Mouse (Mus musculus): Measurements from ENCODE around the gene Dnaja3. TPM values are rescaled to one million over a fixed set of nuclear protein-coding genes. Genes with fewer than 3 reads are reported as not detected.

The Dnaja3 gene
- polyA plus RNA-seq, 1 experiment from 2014 or later: 71.9 TPM

GRCm38 (mm10) chr16:4646831-4647230, 7.0 kb downstream of the Dnaja3 start:
- H3K4me3 ChIP-seq (ENCODE audit: low read length): no peak overlapping the region
- H3K27me3 ChIP-seq (replicated peaks; ENCODE audit: control insufficient read depth, insufficient read depth, low read length): no peaks in the 10 kb centered on the region
- no peak overlapping the region for H3K9ac ChIP-seq (ENCODE audit: low read depth, low read length)
- peak overlapping the region; percentile 42; the same call in 1 of the 2 replicates for H3K27ac ChIP-seq (ENCODE audit: low read depth, low read length)
- 78% methylated on average over 4 of the region's 4 CpGs for WGBS
- H3K36me3 ChIP-seq (ENCODE audit: control insufficient read depth, insufficient read depth, low read length): no peaks in the 10 kb centered on the region
- peaks cover 21% of the 10 kb centered on the region for H3K4me1 ChIP-seq (ENCODE audit: control insufficient read depth, insufficient read depth, low read depth, low read length)
- H3K9me3 ChIP-seq (ENCODE audit: control insufficient read depth, low read length): no peaks in the 10 kb centered on the region
- ATAC-seq: no peak
- H3K4me2 ChIP-seq (ENCODE audit: low read length): no peak overlapping the region

GRCm38 (mm10) chr16:4647651-4648141, 7.9 kb downstream of the Dnaja3 start:
- peaks cover 14% of the 10 kb centered on the region for H3K4me1 ChIP-seq (ENCODE audit: control insufficient read depth, insufficient read depth, low read depth, low read length)
- peak overlapping the region; percentile 42; the same call in 1 of the 2 replicates for H3K27ac ChIP-seq (ENCODE audit: low read depth, low read length)
- H3K9me3 ChIP-seq (ENCODE audit: control insufficient read depth, low read length): no peaks in the 10 kb centered on the region
- H3K4me2 ChIP-seq (ENCODE audit: low read length): no peak overlapping the region
- no peaks in the 10 kb centered on the region for H3K27me3 ChIP-seq (replicated peaks; ENCODE audit: control insufficient read depth, insufficient read depth, low read length)
- WGBS: 53% methylated on average over 13 of the region's 13 CpGs
- H3K9ac ChIP-seq (ENCODE audit: low read depth, low read length): no peak overlapping the region
- H3K4me3 ChIP-seq (ENCODE audit: low read length): no peak overlapping the region
- no peaks in the 10 kb centered on the region for H3K36me3 ChIP-seq (ENCODE audit: control insufficient read depth, insufficient read depth, low read length)
- ATAC-seq: peak; percentile 38; the same call in 1 of the 2 replicates

- WGBS: 76% methylated on average over 28 of the region's 28 CpGs
- H3K36me3 ChIP-seq (ENCODE audit: control insufficient read depth, insufficient read depth, low read length): 0 out of 2 replicates have a peak, but pooled peaks cover 2% of the 10 kb centered on the region
Measured at GRCm38 (mm10) chr16:4648416-4649023, 8.7 kb downstream of the Dnaja3 start.

GRCm38 (mm10) chr16:4649211-4649610, 9.4 kb downstream of the Dnaja3 start:
- Histone ChIP-seq H3K4me3 (ENCODE audit: low read length) (no peak overlapping the region), H3K27me3 (replicated peaks; ENCODE audit: control insufficient read depth, insufficient read depth, low read length) (no peaks in the 10 kb centered on the region), H3K9ac (ENCODE audit: low read depth, low read length) (no peak overlapping the region), H3K4me1 (ENCODE audit: control insufficient read depth, insufficient read depth, low read depth, low read length) (peaks cover 7% of the 10 kb centered on the region), H3K9me3 (ENCODE audit: control insufficient read depth, low read length) (no peaks in the 10 kb centered on the region), H3K36me3 (ENCODE audit: control insufficient read depth, insufficient read depth, low read length) (0 out of 2 replicates have a peak, but pooled peaks cover 2% of the 10 kb centered on the region), H3K27ac (ENCODE audit: low read depth, low read length) (no peak overlapping the region), H3K4me2 (ENCODE audit: low read length) (no peak overlapping the region)
- 0 out of 2 replicates have a peak, but pooled peaks have one; percentile 17 for ATAC-seq
- 84% methylated on average over 5 of the region's 5 CpGs for WGBS

More at GRCm38 (mm10) chr16:4648416-4649023, 8.7 kb downstream of the Dnaja3 start:
- Histone ChIP-seq H3K9ac (ENCODE audit: low read depth, low read length) (no peak overlapping the region), H3K4me3 (ENCODE audit: low read length) (no peak overlapping the region), H3K27me3 (replicated peaks; ENCODE audit: control insufficient read depth, insufficient read depth, low read length) (no peaks in the 10 kb centered on the region), H3K4me2 (ENCODE audit: low read length) (no peak overlapping the region), H3K27ac (ENCODE audit: low read depth, low read length) (no peak overlapping the region), H3K9me3 (ENCODE audit: control insufficient read depth, low read length) (no peaks in the 10 kb centered on the region), H3K4me1 (ENCODE audit: control insufficient read depth, insufficient read depth, low read depth, low read length) (peaks cover 11% of the 10 kb centered on the region)
- ATAC-seq: no peak

- Histone ChIP-seq H3K9ac (ENCODE audit: low read depth, low read length) (no peak overlapping the region), H3K36me3 (ENCODE audit: control insufficient read depth, insufficient read depth, low read length) (0 out of 2 replicates have a peak, but pooled peaks cover 2% of the 10 kb centered on the region), H3K27me3 (replicated peaks; ENCODE audit: control insufficient read depth, insufficient read depth, low read length) (no peaks in the 10 kb centered on the region), H3K4me1 (ENCODE audit: control insufficient read depth, insufficient read depth, low read depth, low read length) (peaks cover 6% of the 10 kb centered on the region), H3K9me3 (ENCODE audit: control insufficient read depth, low read length) (no peaks in the 10 kb centered on the region), H3K4me2 (ENCODE audit: low read length) (no peak overlapping the region), H3K4me3 (ENCODE audit: low read length) (no peak overlapping the region), H3K27ac (ENCODE audit: low read depth, low read length) (no peak overlapping the region)
- 90% methylated on average over 11 of the region's 11 CpGs for WGBS
- ATAC-seq: no peak
Measured at GRCm38 (mm10) chr16:4649692-4650091, 9.9 kb downstream of the Dnaja3 start.

- no peaks in the 10 kb centered on the region for H3K27me3 ChIP-seq (replicated peaks; ENCODE audit: control insufficient read depth, insufficient read depth, low read length)
- peaks cover 6% of the 10 kb centered on the region for H3K4me1 ChIP-seq (ENCODE audit: control insufficient read depth, insufficient read depth, low read depth, low read length)
- H3K27ac ChIP-seq (ENCODE audit: low read depth, low read length): no peak overlapping the region
- 0 out of 2 replicates have a peak, but pooled peaks cover 2% of the 10 kb centered on the region for H3K36me3 ChIP-seq (ENCODE audit: control insufficient read depth, insufficient read depth, low read length)
- H3K9ac ChIP-seq (ENCODE audit: low read depth, low read length): no peak overlapping the region
- H3K9me3 ChIP-seq (ENCODE audit: control insufficient read depth, low read length): no peaks in the 10 kb centered on the region
- H3K4me3 ChIP-seq (ENCODE audit: low read length): no peak overlapping the region
- no peak for ATAC-seq
- H3K4me2 ChIP-seq (ENCODE audit: low read length): no peak overlapping the region
- WGBS: 82% methylated on average over 3 of the region's 3 CpGs
Measured at GRCm38 (mm10) chr16:4650161-4650560, 10.4 kb downstream of the Dnaja3 start.

GRCm38 (mm10) chr16:4651081-4651480, 11.3 kb downstream of the Dnaja3 start:
- WGBS: 92% methylated on average over 1 of the region's 1 CpGs
- H3K36me3 ChIP-seq (ENCODE audit: control insufficient read depth, insufficient read depth, low read length): 0 out of 2 replicates have a peak, but pooled peaks cover 2% of the 10 kb centered on the region

GRCm38 (mm10) chr16:4651624-4652023, 11.8 kb downstream of the Dnaja3 start:
- 80% methylated on average over 7 of the region's 7 CpGs for WGBS
- Histone ChIP-seq H3K4me1 (ENCODE audit: control insufficient read depth, insufficient read depth, low read depth, low read length) (peaks cover 6% of the 10 kb centered on the region), H3K9ac (ENCODE audit: low read depth, low read length) (no peak overlapping the region), H3K9me3 (ENCODE audit: control insufficient read depth, low read length) (no peaks in the 10 kb centered on the region), H3K27me3 (replicated peaks; ENCODE audit: control insufficient read depth, insufficient read depth, low read length) (no peaks in the 10 kb centered on the region), H3K36me3 (ENCODE audit: control insufficient read depth, insufficient read depth, low read length) (0 out of 2 replicates have a peak, but pooled peaks cover 2% of the 10 kb centered on the region), H3K27ac (ENCODE audit: low read depth, low read length) (no peak overlapping the region), H3K4me2 (ENCODE audit: low read length) (no peak overlapping the region), H3K4me3 (ENCODE audit: low read length) (no peak overlapping the region)
- ATAC-seq: no peak

More at GRCm38 (mm10) chr16:4651081-4651480, 11.3 kb downstream of the Dnaja3 start:
- H3K4me3 ChIP-seq (ENCODE audit: low read length): no peak overlapping the region
- no peaks in the 10 kb centered on the region for H3K9me3 ChIP-seq (ENCODE audit: control insufficient read depth, low read length)
- ATAC-seq: no peak
- no peak overlapping the region for H3K9ac ChIP-seq (ENCODE audit: low read depth, low read length)
- no peak overlapping the region for H3K4me2 ChIP-seq (ENCODE audit: low read length)
- H3K27ac ChIP-seq (ENCODE audit: low read depth, low read length): no peak overlapping the region
- no peaks in the 10 kb centered on the region for H3K27me3 ChIP-seq (replicated peaks; ENCODE audit: control insufficient read depth, insufficient read depth, low read length)
- peaks cover 6% of the 10 kb centered on the region for H3K4me1 ChIP-seq (ENCODE audit: control insufficient read depth, insufficient read depth, low read depth, low read length)

- WGBS: 66% methylated on average over 4 of the region's 4 CpGs
- H3K4me1 ChIP-seq (ENCODE audit: control insufficient read depth, insufficient read depth, low read depth, low read length): peaks cover 4% of the 10 kb centered on the region; the same call in 1 of the 2 replicates
- H3K9ac ChIP-seq (ENCODE audit: low read depth, low read length): no peak overlapping the region
- no peak overlapping the region for H3K27ac ChIP-seq (ENCODE audit: low read depth, low read length)
- H3K4me3 ChIP-seq (ENCODE audit: low read length): no peak overlapping the region
- 0 out of 2 replicates have a peak, but pooled peaks cover 2% of the 10 kb centered on the region for H3K36me3 ChIP-seq (ENCODE audit: control insufficient read depth, insufficient read depth, low read length)
- H3K4me2 ChIP-seq (ENCODE audit: low read length): no peak overlapping the region
- no peaks in the 10 kb centered on the region for H3K9me3 ChIP-seq (ENCODE audit: control insufficient read depth, low read length)
- H3K27me3 ChIP-seq (replicated peaks; ENCODE audit: control insufficient read depth, insufficient read depth, low read length): no peaks in the 10 kb centered on the region
- ATAC-seq: no peak
Measured at GRCm38 (mm10) chr16:4652707-4653416, 13.1 kb downstream of the Dnaja3 start.
